Mouse (Mus musculus): ENCODE results near the gene Rps15.

DNA sequence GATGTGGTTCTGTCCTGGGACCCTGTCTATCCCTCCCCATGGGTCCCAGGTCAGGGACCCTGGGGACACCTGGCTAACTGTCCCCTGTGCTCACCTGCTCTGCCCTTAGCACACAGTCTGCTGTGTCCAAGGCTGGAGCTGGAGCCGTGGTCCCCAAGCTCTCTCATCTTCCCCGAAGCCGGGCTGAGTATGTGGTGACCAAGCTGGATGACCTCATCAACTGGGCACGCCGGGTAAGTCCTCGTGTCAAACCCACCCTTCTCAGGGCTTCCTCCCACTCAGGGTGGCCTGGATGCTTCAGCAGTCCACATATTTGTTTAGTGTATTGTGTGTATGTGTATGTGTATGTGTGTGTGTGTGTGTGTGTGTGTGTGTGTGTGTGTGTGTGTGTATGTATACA lies 38.7 kb upstream of the Rps15 start:
- TF ChIP-seq POLR2A (IDR thresholded peaks at IDR 0.05; ENCODE audit: insufficient read depth, low read length): no peak
- no peak for TF ChIP-seq CTCF (IDR thresholded peaks at IDR 0.05; ENCODE audit: low read depth, low read length)
- TF ChIP-seq EP300 (IDR thresholded peaks at IDR 0.05; ENCODE audit: insufficient read depth, low read depth, low read length): no peak
